ENCODE assay signal across 20 mouse cellular contexts in genomic region chr12:76518000-76518399, GRCm38 (mm10).
"Had no signal": no experiment of that assay in that cellular context is flagged by ENCODE, and none has a peak within 500 bp of the region (broad histone marks: within the 10 kb centered on the region; RNA-seq: fewer than 3 reads in every experiment).

No protein-coding gene starts in this region.

- H3K27ac ChIP-seq: hindbrain, postnatal 0 days; layer of hippocampus, adult 2 months; liver, embryonic 12.5 days; liver, embryonic 15.5 days; macrophage; midbrain, embryonic 10.5 days; midbrain, embryonic 13.5 days; neural tube, embryonic 13.5 days; stomach, embryonic 15.5 days had no signal

- H3K4me2 ChIP-seq: liver, embryonic 12.5 days; liver, embryonic 15.5 days; midbrain, embryonic 13.5 days; neural tube, embryonic 13.5 days; stomach, embryonic 15.5 days had no signal

- H3K9ac ChIP-seq: liver, embryonic 12.5 days; liver, embryonic 15.5 days; midbrain, embryonic 13.5 days; neural tube, embryonic 13.5 days; stomach, embryonic 15.5 days had no signal

- H3K36me3 ChIP-seq: liver, embryonic 12.5 days; liver, embryonic 15.5 days; midbrain, embryonic 10.5 days; midbrain, embryonic 13.5 days; neural tube, embryonic 13.5 days; stomach, embryonic 15.5 days had no signal

- H3K9me3 ChIP-seq: liver, embryonic 12.5 days; liver, embryonic 15.5 days; midbrain, embryonic 10.5 days; midbrain, embryonic 13.5 days; neural tube, embryonic 13.5 days; stomach, embryonic 15.5 days had no signal

- DNase-seq: layer of hippocampus, adult 9-11 months; lung, adult 2 months; lung, postnatal 14 days; retina, postnatal 1 day; right cerebral cortex, postnatal 25 days; spleen, adult 18-20 months; thymus, postnatal 25 days had no signal

- H3K4me3 ChIP-seq: layer of hippocampus, adult 2 months; liver, embryonic 12.5 days; liver, embryonic 15.5 days; midbrain, embryonic 10.5 days; midbrain, embryonic 13.5 days; myocyte; neural tube, embryonic 13.5 days; stomach, embryonic 15.5 days had no signal

- H3K27me3 ChIP-seq: liver, embryonic 12.5 days; liver, embryonic 15.5 days; midbrain, embryonic 13.5 days; neural tube, embryonic 13.5 days; stomach, embryonic 15.5 days had no signal

- ATAC-seq: hindbrain, postnatal 0 days; inflammation-experienced regulatory T-cells, adult 6 months; intestine, embryonic 16.5 days; liver, embryonic 12.5 days; midbrain, embryonic 13.5 days; midbrain, embryonic 16.5 days had no signal

- H3K4me1 ChIP-seq: liver, embryonic 15.5 days; midbrain, embryonic 13.5 days; neural tube, embryonic 13.5 days; stomach, embryonic 15.5 days had no signal
